Mouse (Mus musculus) adrenal gland, adult 2 months (tissue): ENCODE data around the gene Bace1. TPM values are rescaled to one million over a fixed set of nuclear protein-coding genes. Genes with fewer than 3 reads are reported as not detected.
"Not testable (repeated sequence)": the region's sequence is repeated elsewhere in the genome, so short reads cannot be mapped to it uniquely, and the experiment has no call there.

Source experiments
- DNase-seq: peaks from one replicate; pipeline ENCODE4 v3.0.0; 2021
- polyA plus RNA-seq: library from polyadenylated mRNA; depleted of rRNA; stranded (reverse); fragments of >200 nt; gene quantifications from 2 replicates; pipeline ENCODE4 v1.2.3, GENCODE M21; 2012
- total RNA-seq, 2 experiments: library from RNA; stranded (reverse); gene quantifications; 2 replicates each; pipeline ENCODE4 v1.2.3; 2021

Gene Bace1
- total and polyA plus RNA-seq, 3 experiments = 22.0 to 28.7 (median 27.6) TPM

- DNase-seq = no peak
Measured at GRCm38 (mm10) chr9:45833461-45833860, 4.9 kb upstream of the Bace1 start.

- DNase-seq = no peak
Measured at GRCm38 (mm10) chr9:45838069-45838433, 329 bp upstream of the Bace1 start.

GRCm38 (mm10) chr9:45839139-45839981 is 980 bp downstream of the Bace1 start:
- DNase-seq = no peak

- DNase-seq = no peak
Measured at GRCm38 (mm10) chr9:45839982-45840300, 1.6 kb downstream of the Bace1 start.

GRCm38 (mm10) chr9:45840331-45840730 is 2.0 kb downstream of the Bace1 start:
- DNase-seq = no peak

GRCm38 (mm10) chr9:45841458-45841857 is 3.1 kb downstream of the Bace1 start:
- DNase-seq = no peak

- DNase-seq = peak; percentile 40
Measured at GRCm38 (mm10) chr9:45843007-45843406, 4.6 kb downstream of the Bace1 start.

GRCm38 (mm10) chr9:45843780-45844179 is 5.4 kb downstream of the Bace1 start:
- no peak for DNase-seq

- DNase-seq = peak; percentile 47
Measured at GRCm38 (mm10) chr9:45845541-45845940, 7.2 kb downstream of the Bace1 start.

- DNase-seq = not testable (repeated sequence)
Measured at GRCm38 (mm10) chr9:45846176-45846575, 7.8 kb downstream of the Bace1 start.

GRCm38 (mm10) chr9:45846891-45847460 is 8.6 kb downstream of the Bace1 start:
- no peak for DNase-seq

GRCm38 (mm10) chr9:45849528-45850408 is 11.4 kb downstream of the Bace1 start:
- DNase-seq = peak; percentile 31

- peak; percentile 47 for DNase-seq
Measured at GRCm38 (mm10) chr9:45850528-45851155, 12.3 kb downstream of the Bace1 start.

GRCm38 (mm10) chr9:45851330-45851729 is 12.9 kb downstream of the Bace1 start:
- DNase-seq = no peak

- DNase-seq = no peak
Measured at GRCm38 (mm10) chr9:45851776-45852175, 13.4 kb downstream of the Bace1 start.

- no peak for DNase-seq
Measured at GRCm38 (mm10) chr9:45853695-45854094, 15.3 kb downstream of the Bace1 start.

GRCm38 (mm10) chr9:45854136-45854535 is 15.8 kb downstream of the Bace1 start:
- no peak for DNase-seq

- DNase-seq = no peak
Measured at GRCm38 (mm10) chr9:45859364-45859763, 21.0 kb downstream of the Bace1 start.

- peak; percentile 14 for DNase-seq
Measured at GRCm38 (mm10) chr9:45861813-45862212, 23.4 kb downstream of the Bace1 start.

- no peak for DNase-seq
Measured at GRCm38 (mm10) chr9:45869181-45869580, 30.8 kb downstream of the Bace1 start.

- no peak for DNase-seq
Measured at GRCm38 (mm10) chr9:45870265-45870664, 31.9 kb downstream of the Bace1 start.

GRCm38 (mm10) chr9:45877928-45878327 is 39.5 kb downstream of the Bace1 start:
- DNase-seq = no peak
